Mouse (Mus musculus) liver, embryonic 15.5 days (tissue): Measurements from ENCODE around the gene Fbxo11. TPM values are rescaled to one million over a fixed set of nuclear protein-coding genes. Genes with fewer than 3 reads are reported as not detected.

Experiments
- ATAC-seq: fragments of 200-750 bp; cut with Nextera tagmentation; 2 replicates; pipeline ENCODE4 v1.8.0; 2017; ENCODE audit warnings: moderate number of reproducible peaks, mild to moderate bottlenecking, moderate library complexity; ENCODE audit not compliant: insufficient read depth
- H3K27ac ChIP-seq: fragments of 300-500 bp; sonication (generic); replicated peaks from 2 replicates; pipeline ENCODE4 v1.5.1; 2015; ENCODE audit warnings: mild to moderate bottlenecking, inconsistent platforms
- H3K27me3 ChIP-seq: fragments of 300-500 bp; sonication (generic); 2 replicates; pipeline ENCODE4 v1.6.1; 2015; ENCODE audit warnings: mild to moderate bottlenecking, inconsistent platforms
- H3K36me3 ChIP-seq: fragments of 300-500 bp; sonication (generic); replicated peaks from 2 replicates; pipeline ENCODE4 v1.6.1; 2015; ENCODE audit warnings: moderate library complexity, mild to moderate bottlenecking, inconsistent platforms
- H3K4me1 ChIP-seq: fragments of 300-500 bp; sonication (generic); replicated peaks from 2 replicates; pipeline ENCODE4 v1.6.1; 2015; ENCODE audit warnings: inconsistent platforms
- H3K4me2 ChIP-seq: fragments of 300-500 bp; sonication (generic); 2 replicates; pipeline ENCODE4 v1.6.1; 2015; ENCODE audit warnings: moderate library complexity, mild to moderate bottlenecking, inconsistent platforms
- H3K4me3 ChIP-seq: fragments of 300-500 bp; sonication (generic); replicated peaks from 2 replicates; pipeline ENCODE4 v1.5.1; 2015; ENCODE audit warnings: mild to moderate bottlenecking, inconsistent platforms
- H3K9ac ChIP-seq: fragments of 300-500 bp; sonication (generic); 2 replicates; pipeline ENCODE4 v1.6.1; 2015; ENCODE audit warnings: moderate library complexity, mild to moderate bottlenecking, inconsistent platforms
- H3K9me3 ChIP-seq: fragments of 300-500 bp; sonication (generic); replicated peaks from 2 replicates; pipeline ENCODE4 v1.6.1; 2016; ENCODE audit warnings: inconsistent platforms
- whole genome bisulfite sequencing: fragments of 180-500 bp; shearing (Covaris S2); methylation state at CpG from one replicate; pipeline ENCODE4 v1.1.7; 2015; ENCODE audit warnings: mixed read lengths; ENCODE audit not compliant: insufficient replicate concordance; 5-methylcytosine and 5-hydroxymethylcytosine counted together
- polyA plus RNA-seq: library from polyadenylated mRNA; unstranded; fragments of >200 nt; fragmentation: Nextera tagmentation; extraction: Ambion mirVana; gene quantifications from 2 replicates; pipeline ENCODE4 v1.2.1, GENCODE M21; 2015

Fbxo11 gene
- polyA plus RNA-seq, 1 experiment from 2014 or later: 3.2 TPM

DNA sequence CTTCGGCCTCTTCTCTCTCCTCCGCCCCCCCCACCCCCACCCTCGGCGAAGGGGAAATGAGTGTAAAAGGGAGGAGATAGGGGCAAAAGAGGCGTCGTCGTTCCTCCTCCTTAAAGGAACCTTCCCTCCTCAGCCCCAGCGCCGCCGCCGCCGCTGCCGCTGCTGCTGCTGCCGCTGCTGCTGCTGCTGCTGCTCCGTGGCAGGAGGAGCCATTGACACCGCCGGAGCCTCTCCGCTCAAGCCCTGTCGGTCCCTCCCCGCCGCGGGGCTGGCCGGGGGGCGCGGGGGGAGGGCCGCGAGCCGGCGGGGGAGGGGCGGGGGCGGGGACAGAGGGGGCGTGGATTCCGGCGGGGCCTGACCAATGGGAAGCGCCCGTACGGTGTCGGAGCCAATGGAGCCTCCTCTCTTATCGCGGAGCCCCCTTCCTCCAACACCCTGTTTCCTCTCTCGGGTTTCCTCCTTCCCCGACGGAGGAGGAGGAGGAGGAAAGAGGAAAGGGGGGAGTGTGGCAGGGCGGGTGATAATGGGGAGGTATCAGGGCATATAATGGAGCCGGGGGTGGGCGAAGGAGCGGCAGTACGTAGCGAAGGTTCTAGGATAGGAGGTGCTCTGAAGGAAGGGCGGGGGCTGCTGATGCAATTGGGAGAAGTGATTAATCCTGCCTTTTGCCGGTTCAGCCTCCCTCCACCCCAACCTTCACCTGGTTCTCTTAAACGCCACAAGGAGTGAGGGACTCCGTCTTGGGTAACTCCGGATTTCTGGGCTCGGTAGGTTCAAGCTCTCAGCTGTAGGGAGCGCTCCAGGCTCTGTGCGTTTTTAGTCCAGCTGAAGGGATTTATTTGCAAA lies 933 bp upstream of the Fbxo11 start:
- Histone ChIP-seq H3K9me3 (no peaks in the 10 kb centered on the region), H3K27ac (peak overlapping the region; percentile 98), H3K4me3 (peak overlapping the region; percentile 95), H3K9ac (peak overlapping the region; percentile 98), H3K4me2 (peak overlapping the region; percentile 90), H3K36me3 (no peaks in the 10 kb centered on the region), H3K4me1 (peaks cover 26% of the 10 kb centered on the region), H3K27me3 (no peaks in the 10 kb centered on the region)
- ATAC-seq: peak; percentile 91
- WGBS: under 1% methylated on average over 41 of the region's 57 CpGs

- Histone ChIP-seq H3K4me3 (peak overlapping the region; percentile 95), H3K27me3 (no peaks in the 10 kb centered on the region), H3K9ac (peak overlapping the region; percentile 98), H3K4me1 (peaks cover 34% of the 10 kb centered on the region), H3K4me2 (peak overlapping the region; percentile 90), H3K36me3 (no peaks in the 10 kb centered on the region), H3K9me3 (no peaks in the 10 kb centered on the region), H3K27ac (peak overlapping the region; percentile 98)
- under 1% methylated on average over 47 of the region's 67 CpGs for WGBS
- ATAC-seq: peak; percentile 52
Measured at GRCm38 (mm10) chr17:88064347-88065030, 602 bp downstream of the Fbxo11 start.

- H3K36me3 ChIP-seq: no peaks in the 10 kb centered on the region
- peak overlapping the region; percentile 98 for H3K27ac ChIP-seq
- peak overlapping the region; percentile 90 for H3K4me2 ChIP-seq
- H3K4me3 ChIP-seq: peak overlapping the region; percentile 95
- H3K27me3 ChIP-seq: no peaks in the 10 kb centered on the region
- peak overlapping the region; percentile 98 for H3K9ac ChIP-seq
- ATAC-seq: no peak
- H3K4me1 ChIP-seq: peaks cover 38% of the 10 kb centered on the region
- WGBS: under 1% methylated on average over 23 of the region's 23 CpGs
- no peaks in the 10 kb centered on the region for H3K9me3 ChIP-seq
Measured at GRCm38 (mm10) chr17:88063980-88064346, 1.1 kb downstream of the Fbxo11 start.

- Histone ChIP-seq H3K4me3 (peak overlapping the region; percentile 95), H3K9me3 (no peaks in the 10 kb centered on the region), H3K36me3 (no peaks in the 10 kb centered on the region), H3K4me1 (peaks cover 44% of the 10 kb centered on the region), H3K27ac (no peak overlapping the region), H3K27me3 (no peaks in the 10 kb centered on the region), H3K4me2 (peak overlapping the region; percentile 90), H3K9ac (0 out of 2 replicates have a peak overlapping the region, but pooled peaks have one; percentile 98)
- 38% methylated on average over 8 of the region's 8 CpGs for WGBS
- no peak for ATAC-seq
Measured at GRCm38 (mm10) chr17:88062860-88063580, 2.1 kb downstream of the Fbxo11 start.

GRCm38 (mm10) chr17:88061942-88062341 lies 3.1 kb downstream of the Fbxo11 start:
- 75% methylated on average over 3 of the region's 3 CpGs for WGBS
- no peak for ATAC-seq
- Histone ChIP-seq H3K27ac (no peak overlapping the region), H3K4me3 (no peak overlapping the region), H3K9me3 (no peaks in the 10 kb centered on the region), H3K4me2 (no peak overlapping the region), H3K9ac (no peak overlapping the region), H3K27me3 (no peaks in the 10 kb centered on the region), H3K4me1 (peaks cover 51% of the 10 kb centered on the region), H3K36me3 (no peaks in the 10 kb centered on the region)

DNA sequence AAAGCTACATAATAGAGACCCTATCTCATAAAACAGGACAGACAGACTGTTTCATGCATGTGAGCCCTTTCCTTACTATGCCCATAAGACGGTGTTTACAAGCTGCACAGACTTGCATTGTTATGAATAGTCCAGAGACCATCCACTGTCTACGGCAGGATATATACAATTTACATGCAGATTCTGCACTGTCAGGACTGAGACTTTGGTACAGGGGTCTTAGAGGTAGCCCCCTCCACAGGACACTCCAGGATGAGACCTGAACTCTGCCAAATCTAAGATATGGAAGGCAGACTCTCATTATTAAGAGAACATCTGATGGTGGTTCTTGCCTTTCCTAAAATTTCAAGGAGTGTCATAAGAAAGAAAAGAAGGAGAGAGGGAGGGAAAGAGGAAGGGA lies 6.8 kb downstream of the Fbxo11 start:
- H3K27ac ChIP-seq: no peak overlapping the region; the same call in 1 of the 2 replicates
- H3K4me1 ChIP-seq: peaks cover 41% of the 10 kb centered on the region
- H3K4me3 ChIP-seq: no peak overlapping the region
- ATAC-seq: no peak
- no peak overlapping the region for H3K4me2 ChIP-seq
- no peaks in the 10 kb centered on the region for H3K9me3 ChIP-seq
- H3K36me3 ChIP-seq: no peaks in the 10 kb centered on the region
- no peaks in the 10 kb centered on the region for H3K27me3 ChIP-seq
- WGBS: 45% methylated on average over 2 of the region's 2 CpGs
- H3K9ac ChIP-seq: no peak overlapping the region

DNA sequence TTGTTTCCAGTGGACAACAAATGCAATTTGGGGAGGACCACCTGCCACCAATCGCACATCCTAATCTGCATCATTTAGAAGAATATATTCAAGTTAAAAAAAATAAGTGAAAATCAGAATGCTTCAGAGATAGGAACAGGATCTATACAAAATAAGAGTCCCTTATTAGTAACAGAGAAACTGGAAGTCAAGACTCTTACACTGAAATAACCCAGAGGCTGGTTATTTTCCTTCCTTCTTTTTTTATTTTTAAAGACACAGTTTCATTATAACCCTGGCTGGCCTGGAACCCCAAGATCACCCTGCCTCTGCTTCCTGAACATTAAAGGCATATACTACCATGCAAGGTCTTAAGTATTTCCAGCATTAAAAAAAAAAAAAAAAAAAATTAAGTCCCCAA lies 7.2 kb downstream of the Fbxo11 start:
- Histone ChIP-seq H3K9me3 (no peaks in the 10 kb centered on the region), H3K4me3 (no peak overlapping the region), H3K9ac (no peak overlapping the region), H3K27ac (no peak overlapping the region), H3K4me2 (no peak overlapping the region), H3K27me3 (no peaks in the 10 kb centered on the region), H3K4me1 (peaks cover 38% of the 10 kb centered on the region), H3K36me3 (no peaks in the 10 kb centered on the region)
- WGBS: 72% methylated on average over 1 of the region's 1 CpGs
- ATAC-seq: no peak

DNA sequence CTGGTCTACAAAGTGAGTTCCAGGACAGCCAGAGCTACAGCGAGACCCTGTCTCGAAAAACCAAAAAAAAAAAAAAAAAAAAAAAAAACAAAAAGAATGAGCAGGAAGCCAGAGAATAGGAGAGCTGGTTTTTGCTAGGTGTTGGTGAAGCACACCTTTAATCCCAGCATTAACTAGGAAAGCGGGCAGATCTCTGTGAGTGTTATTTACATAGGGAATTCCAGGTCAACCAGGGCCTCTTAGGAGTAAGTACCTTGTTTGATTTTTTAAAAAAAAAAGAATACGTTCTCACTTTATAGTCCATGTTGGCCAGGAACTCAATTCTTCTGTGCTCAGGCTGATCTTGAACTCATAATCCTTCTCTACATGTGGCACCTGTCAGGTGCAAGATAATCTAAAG lies 13.4 kb downstream of the Fbxo11 start:
- Histone ChIP-seq H3K36me3 (no peaks in the 10 kb centered on the region), H3K9ac (no peak overlapping the region), H3K4me2 (no peak overlapping the region), H3K27ac (no peak overlapping the region), H3K4me1 (peaks cover 11% of the 10 kb centered on the region), H3K27me3 (no peaks in the 10 kb centered on the region), H3K9me3 (no peaks in the 10 kb centered on the region), H3K4me3 (no peak overlapping the region)
- no peak for ATAC-seq
- WGBS: 77% methylated on average over 4 of the region's 4 CpGs

DNA sequence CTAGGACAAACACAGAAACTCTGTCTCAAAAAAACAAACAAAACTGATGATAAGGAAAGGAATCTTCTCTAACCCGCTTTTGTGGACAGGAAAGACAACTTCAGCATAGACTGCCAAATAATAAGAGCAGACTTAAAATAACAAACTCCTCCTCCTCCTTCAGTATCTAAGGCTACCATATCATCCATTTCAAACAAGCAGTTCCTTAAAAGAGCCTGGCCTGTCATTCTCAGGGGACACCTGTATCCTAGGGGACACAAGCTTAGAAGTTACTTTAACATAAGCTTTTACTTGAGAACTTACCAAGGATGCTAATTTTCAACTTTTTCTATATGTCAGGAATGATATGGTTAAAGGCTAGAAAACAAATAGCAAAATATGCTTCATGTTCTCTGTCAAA lies 14.2 kb downstream of the Fbxo11 start:
- Histone ChIP-seq H3K36me3 (no peaks in the 10 kb centered on the region), H3K9ac (no peak overlapping the region), H3K27ac (no peak overlapping the region), H3K9me3 (no peaks in the 10 kb centered on the region), H3K4me1 (peaks cover 8% of the 10 kb centered on the region), H3K27me3 (no peaks in the 10 kb centered on the region), H3K4me2 (no peak overlapping the region), H3K4me3 (no peak overlapping the region)
- 42% methylated on average over 1 of the region's 1 CpGs for WGBS
- no peak for ATAC-seq

GRCm38 (mm10) chr17:88050318-88050717 lies 14.8 kb downstream of the Fbxo11 start:
- no peak for ATAC-seq
- Histone ChIP-seq H3K27ac (no peak overlapping the region), H3K9me3 (no peaks in the 10 kb centered on the region), H3K4me1 (peaks cover 6% of the 10 kb centered on the region), H3K4me2 (no peak overlapping the region), H3K36me3 (no peaks in the 10 kb centered on the region), H3K27me3 (no peaks in the 10 kb centered on the region), H3K4me3 (no peak overlapping the region), H3K9ac (no peak overlapping the region)
- whole genome bisulfite sequencing: 54% methylated on average over 2 of the region's 2 CpGs
